Mouse (Mus musculus): ENCODE measurements around the gene Gsdma3. TPM values are rescaled to one million over a fixed set of nuclear protein-coding genes. Genes with fewer than 3 reads are reported as not detected.
A peak's percentile ranks its signal among the peaks of the same experiment; 100 is the strongest.

Gsdma3 gene
- total RNA-seq (2017) = not detected in 2 replicates

- ATAC-seq (replicated peaks; ENCODE audit: low read depth, poor library complexity, severe bottlenecking) = no peak
Observed at GRCm38 (mm10) chr11:98625611-98626410, at the start of gene Gsdma3, which contains the start of gene Gm12355. Gene Gsdma3, plus strand, starts transcription at chr11:98626360. Gene Gm12355, minus strand, starts transcription at chr11:98625661.

GRCm38 (mm10) chr11:98577776-98578175, 48.4 kb upstream of the Gsdma3 start:
- ATAC-seq (replicated peaks; ENCODE audit: low read depth, poor library complexity, severe bottlenecking) = no peak

- peak; percentile 22 for ATAC-seq (replicated peaks; ENCODE audit: low read depth, poor library complexity, severe bottlenecking)
Observed at GRCm38 (mm10) chr11:98580301-98581121, 45.6 kb upstream of the Gsdma3 start.

- peak; percentile 51 for ATAC-seq (replicated peaks; ENCODE audit: low read depth, poor library complexity, severe bottlenecking)
Observed at GRCm38 (mm10) chr11:98581286-98582029, 44.7 kb upstream of the Gsdma3 start.

DNA sequence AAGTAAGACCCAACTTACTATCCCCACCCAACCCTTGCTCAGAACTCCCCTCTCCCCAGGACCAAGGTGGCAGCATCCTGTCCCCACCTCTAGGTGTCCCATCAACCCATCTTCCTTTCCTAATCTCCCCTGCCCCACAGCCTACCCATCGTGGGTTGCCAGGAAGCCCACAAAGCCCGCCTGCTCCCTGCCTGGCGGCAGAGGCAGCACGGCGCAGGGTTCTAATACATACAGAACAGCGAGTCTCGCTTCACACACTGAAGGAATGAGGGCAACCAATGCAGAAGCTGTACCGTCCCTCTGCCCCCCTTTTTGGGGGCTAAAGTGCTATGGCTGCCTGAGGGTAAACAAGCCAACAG, 44.2 kb upstream of the Gsdma3 start:
- peak; percentile 16 for ATAC-seq (replicated peaks; ENCODE audit: low read depth, poor library complexity, severe bottlenecking)

DNA sequence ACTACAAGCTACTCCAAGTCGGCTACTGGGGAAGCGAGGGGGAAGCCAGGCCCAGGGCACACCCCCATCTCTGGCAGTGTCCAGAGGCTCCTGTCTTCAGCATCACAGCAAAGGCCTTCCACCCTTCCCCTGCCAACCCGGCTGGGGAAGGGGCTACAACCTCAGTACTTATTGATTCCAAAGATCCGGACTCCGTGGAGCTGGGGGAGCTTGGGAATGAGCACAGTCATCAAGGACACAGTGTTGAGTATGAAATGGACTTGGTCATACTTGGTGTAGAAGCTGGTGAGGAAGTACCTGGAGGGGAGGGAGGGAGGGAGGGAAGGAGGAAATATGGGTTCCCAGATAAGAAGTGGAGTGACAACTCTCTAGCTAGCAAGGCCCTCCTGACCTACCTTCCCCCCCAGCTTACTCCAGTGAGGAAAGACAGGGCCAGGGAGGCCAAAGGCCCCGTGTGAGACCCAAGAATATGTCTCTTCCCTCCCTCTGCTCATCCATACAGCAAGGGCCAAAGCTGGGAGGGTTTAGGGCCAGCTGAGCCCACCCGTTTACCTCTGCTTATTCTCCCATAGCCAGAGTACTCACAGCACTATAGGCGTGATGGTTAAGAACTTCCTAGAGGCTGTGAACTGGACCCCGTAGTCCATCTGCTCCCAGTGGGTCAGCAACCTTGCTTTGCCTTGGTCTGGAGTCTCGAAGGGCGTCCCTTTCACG, 43.5 kb upstream of the Gsdma3 start:
- ATAC-seq (replicated peaks; ENCODE audit: low read depth, poor library complexity, severe bottlenecking) = peak; percentile 19

- ATAC-seq (replicated peaks; ENCODE audit: low read depth, poor library complexity, severe bottlenecking) = no peak
Observed at GRCm38 (mm10) chr11:98583265-98583552, 43.0 kb upstream of the Gsdma3 start.

DNA sequence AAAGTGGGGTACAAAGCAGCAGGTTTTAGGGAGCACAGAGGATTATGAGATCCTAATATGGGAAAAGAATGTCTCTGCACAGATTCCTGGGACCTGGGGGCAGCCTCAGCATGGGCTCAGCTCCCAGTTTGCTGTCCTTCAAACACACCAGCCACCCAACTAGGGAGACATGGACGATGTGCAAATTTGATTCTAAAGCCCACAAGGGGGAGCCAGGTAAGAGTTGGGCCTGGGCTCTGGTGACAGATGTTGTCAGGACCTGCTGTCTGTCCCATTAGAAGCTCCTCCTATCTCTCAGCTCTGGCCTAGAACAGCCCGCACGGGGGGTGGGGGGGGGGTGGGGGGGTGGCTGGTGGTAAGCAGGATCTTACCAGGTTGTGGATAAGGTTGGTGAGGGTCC, 42.6 kb upstream of the Gsdma3 start:
- no peak for ATAC-seq (replicated peaks; ENCODE audit: low read depth, poor library complexity, severe bottlenecking)

DNA sequence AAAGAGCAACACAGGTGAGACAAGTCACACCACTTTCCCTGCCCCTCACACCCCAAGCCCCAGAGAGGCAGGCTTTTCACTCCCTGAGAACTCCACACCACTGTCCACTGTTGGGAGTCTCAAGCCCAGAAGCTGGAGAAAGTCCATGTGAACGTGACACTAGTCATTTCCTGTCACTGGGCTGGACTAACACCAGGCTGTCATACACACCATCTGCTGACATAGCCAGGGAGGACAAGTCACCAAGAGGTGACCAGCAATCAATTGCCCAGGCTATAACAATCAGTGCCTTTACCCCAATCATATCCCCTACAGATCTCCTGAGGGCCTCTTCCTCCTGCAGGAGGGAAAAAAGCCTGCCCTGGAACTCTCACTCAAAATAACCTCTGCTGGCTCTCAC, 42.0 kb upstream of the Gsdma3 start:
- ATAC-seq (replicated peaks; ENCODE audit: low read depth, poor library complexity, severe bottlenecking) = no peak

DNA sequence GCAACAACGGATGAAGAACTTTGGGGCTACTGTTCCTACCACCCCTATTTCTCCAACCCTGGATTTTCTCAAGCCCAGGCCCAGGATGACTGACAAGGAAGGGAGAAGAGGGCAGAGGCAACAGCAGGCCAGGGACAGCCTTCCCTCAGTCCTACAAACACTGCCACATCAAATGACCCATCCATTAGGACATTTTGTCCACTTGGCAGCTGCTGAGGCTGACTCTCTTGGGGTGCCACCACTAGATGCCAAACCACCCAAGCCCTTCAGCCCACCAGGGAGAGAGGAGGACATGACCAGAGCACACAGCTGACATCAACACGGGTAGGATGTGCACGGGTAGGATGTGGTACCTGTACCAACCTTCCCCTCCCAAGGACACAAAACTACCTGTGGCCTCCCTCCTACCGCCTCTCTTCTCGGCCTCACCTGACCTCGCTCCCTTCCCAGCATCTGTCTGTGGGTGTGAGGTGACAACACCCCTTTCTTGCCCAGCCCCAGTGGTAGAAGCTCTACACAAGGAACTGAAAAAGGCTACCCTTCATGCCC, 41.5 kb upstream of the Gsdma3 start:
- no peak for ATAC-seq (replicated peaks; ENCODE audit: low read depth, poor library complexity, severe bottlenecking)

- ATAC-seq (replicated peaks; ENCODE audit: low read depth, poor library complexity, severe bottlenecking) = no peak
Observed at GRCm38 (mm10) chr11:98586087-98586891, 39.9 kb upstream of the Gsdma3 start.

GRCm38 (mm10) chr11:98586892-98587563, 39.1 kb upstream of the Gsdma3 start, which contains the start of gene Ormdl3:
Gene Ormdl3, minus strand, starts transcription at chr11:98587368.
- ATAC-seq (replicated peaks; ENCODE audit: low read depth, poor library complexity, severe bottlenecking) = peak; percentile 69

DNA sequence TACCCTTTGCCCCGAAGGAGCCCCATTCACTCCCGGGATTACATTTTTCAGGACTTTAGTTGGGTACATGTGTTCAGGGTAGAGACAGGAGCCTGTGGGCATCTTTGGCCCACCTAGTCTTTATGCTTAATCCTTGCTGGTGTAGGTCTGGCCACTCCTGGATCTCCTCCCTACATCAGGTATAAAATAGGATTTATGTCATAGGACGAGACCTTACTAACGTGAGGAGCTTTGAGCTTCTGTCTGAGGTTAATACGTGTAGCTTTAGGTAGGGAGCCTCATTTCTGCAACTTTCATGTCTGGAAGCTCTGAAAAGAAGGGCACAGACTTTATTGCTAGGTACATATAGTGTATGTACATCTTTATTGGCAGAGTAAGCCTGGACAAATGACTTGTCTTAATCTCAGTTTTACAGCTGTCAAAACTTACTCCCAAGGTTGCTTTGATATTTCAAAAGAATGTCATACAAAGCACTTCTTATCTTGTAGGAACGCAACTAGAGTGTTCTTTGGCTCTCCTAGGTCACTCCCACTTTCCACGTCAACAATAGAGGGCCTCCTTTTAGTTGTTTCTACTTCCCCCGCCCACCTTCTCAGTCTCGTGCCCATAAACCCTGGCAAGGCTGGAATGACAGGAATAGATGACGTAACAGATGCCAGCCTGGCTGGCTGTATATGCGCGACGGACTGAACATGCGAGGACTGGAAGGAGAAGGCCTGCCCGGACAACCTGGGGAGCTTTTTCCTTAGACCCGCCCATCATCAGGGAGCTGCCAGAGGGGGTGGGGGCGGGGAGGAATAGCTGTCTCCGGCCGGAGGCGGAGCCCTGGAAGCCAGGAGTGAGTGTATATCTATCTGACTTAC, 38.2 kb upstream of the Gsdma3 start:
- ATAC-seq (replicated peaks; ENCODE audit: low read depth, poor library complexity, severe bottlenecking) = peak; percentile 65

GRCm38 (mm10) chr11:98588833-98589281, 37.3 kb upstream of the Gsdma3 start:
- no peak for ATAC-seq (replicated peaks; ENCODE audit: low read depth, poor library complexity, severe bottlenecking)

DNA sequence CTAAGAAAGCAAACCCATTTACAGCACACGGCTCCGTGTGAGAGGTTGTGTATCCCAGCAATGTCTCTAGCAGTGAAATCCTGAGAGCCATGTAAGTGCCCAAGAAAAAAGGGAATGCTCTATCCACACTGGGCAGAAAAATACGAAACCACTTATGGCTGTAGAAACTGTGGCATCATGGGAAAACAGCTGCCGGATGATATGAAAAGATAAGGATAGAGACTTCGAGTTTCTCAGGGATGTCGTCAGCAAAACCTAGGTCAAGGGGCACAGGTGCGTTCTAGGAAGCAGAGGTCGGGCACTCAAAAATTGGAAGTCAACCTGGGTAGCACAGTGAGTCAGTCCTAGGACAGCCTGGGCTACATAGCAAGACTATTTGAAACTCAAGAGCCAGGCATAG, 36.9 kb upstream of the Gsdma3 start:
- ATAC-seq (replicated peaks; ENCODE audit: low read depth, poor library complexity, severe bottlenecking) = no peak

DNA sequence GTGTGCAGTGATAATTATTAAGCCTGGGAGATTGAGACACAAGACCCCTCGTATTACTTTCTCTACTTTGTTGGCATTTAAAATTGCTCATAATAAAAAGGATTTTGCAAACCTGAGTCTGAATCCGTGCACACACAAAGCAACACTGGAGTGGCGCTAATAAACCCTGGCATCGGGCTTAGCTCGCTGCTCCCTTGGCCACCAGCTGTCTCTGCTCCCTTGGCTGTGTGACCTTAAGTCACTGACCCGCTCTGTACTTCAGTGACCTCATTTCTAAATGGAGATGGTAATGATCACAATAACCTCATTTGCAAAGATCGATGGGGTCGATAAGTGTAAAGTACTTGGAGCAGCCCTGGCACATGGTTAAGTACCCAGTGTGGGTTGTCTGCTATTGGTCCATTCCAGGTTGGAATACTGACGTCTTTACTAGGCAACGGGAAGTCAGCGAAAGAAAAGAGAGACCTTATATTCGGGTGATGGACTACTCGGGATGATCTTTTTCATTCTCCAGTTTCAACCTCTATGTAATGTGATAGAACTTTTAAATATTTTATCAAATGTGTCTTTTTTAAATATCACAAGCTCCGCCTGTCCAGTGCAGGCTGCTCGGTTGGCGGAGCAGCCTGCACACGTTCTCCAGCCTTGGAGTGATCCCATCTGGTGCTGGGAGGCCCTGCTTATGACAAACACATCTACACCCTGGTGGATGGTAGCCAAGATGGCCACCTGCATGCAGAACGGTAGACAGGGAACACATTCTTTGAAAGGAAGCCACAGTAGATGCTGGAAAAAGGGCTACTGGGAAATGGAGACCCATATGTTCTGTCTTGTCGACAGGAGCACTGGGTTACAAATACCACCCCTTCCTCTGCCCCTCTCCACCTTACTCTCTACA, 35.4 kb upstream of the Gsdma3 start:
- no peak for ATAC-seq (replicated peaks; ENCODE audit: low read depth, poor library complexity, severe bottlenecking)

Data from common myeloid progenitor, adult 5-6 weeks (primary cell).